Mouse (Mus musculus): ENCODE measurements at regions not wholly inside any gene's neighbourhood (a gene's known extent, or its start where the extent isn't known, plus 50 kb on each side); places are given as distances from the start of the nearest gene placed in this dataset.

DNA sequence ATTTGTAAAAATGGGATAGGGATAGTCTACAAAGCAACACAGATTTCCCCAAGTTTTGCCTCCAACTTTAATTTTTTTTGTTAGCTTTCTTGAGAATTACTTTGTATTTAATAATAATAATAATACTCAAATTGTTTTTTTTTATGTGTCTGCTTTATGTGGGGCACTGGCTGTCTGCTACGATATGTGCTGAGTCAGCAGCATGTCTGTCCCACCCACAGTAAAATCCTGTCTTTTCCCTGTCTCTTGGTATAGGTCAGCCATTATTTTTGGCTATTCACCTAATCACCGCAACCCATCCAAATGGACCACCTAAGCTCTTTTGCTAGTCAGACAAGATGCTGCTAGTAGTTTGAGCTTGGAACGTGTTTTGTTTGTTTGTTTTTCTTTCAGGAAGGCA lies 473.0 kb downstream of the Hs3st4 start:
- H3K9me3 ChIP-seq (replicated peaks; ENCODE audit: control insufficient read depth, low read length), result no peaks in the 10 kb centered on the region
- H3K4me2 ChIP-seq (ENCODE audit: low read depth, low read length), result no peak overlapping the region
- H3K4me1 ChIP-seq (ENCODE audit: control insufficient read depth, low read depth, low read length), result no peaks in the 10 kb centered on the region
- no peak for ATAC-seq (ENCODE audit: low read depth)
- H3K4me3 ChIP-seq (ENCODE audit: low read depth, low read length), result no peak overlapping the region
- no peak overlapping the region for H3K27ac ChIP-seq (ENCODE audit: low read length)
- no peak overlapping the region for H3K9ac ChIP-seq (ENCODE audit: low read depth, low read length)
- 54% methylated on average over 3 of the region's 3 CpGs for WGBS (ENCODE audit: insufficient replicate concordance)
- no peaks in the 10 kb centered on the region for H3K27me3 ChIP-seq (ENCODE audit: control insufficient read depth, insufficient read depth, low read depth, low read length)
- H3K36me3 ChIP-seq (ENCODE audit: control insufficient read depth, insufficient read depth), result no peaks in the 10 kb centered on the region

GRCm38 (mm10) chr7:124487326-124487725 lies 504.7 kb downstream of the Hs3st4 start:
- H3K4me2 ChIP-seq (ENCODE audit: low read depth, low read length), result no peak overlapping the region
- ATAC-seq (ENCODE audit: low read depth), result no peak

GRCm38 (mm10) chr7:124491109-124491793 lies 508.6 kb downstream of the Hs3st4 start:
- Histone ChIP-seq H3K27ac (ENCODE audit: low read length) (no peak overlapping the region), H3K9ac (ENCODE audit: low read depth, low read length) (no peak overlapping the region)
- WGBS (ENCODE audit: insufficient replicate concordance), result 33% methylated on average over 3 of the region's 3 CpGs

More at GRCm38 (mm10) chr7:124487326-124487725, 504.7 kb downstream of the Hs3st4 start:
- no peaks in the 10 kb centered on the region for H3K9me3 ChIP-seq (replicated peaks; ENCODE audit: control insufficient read depth, low read length)
- H3K4me1 ChIP-seq (ENCODE audit: control insufficient read depth, low read depth, low read length), result no peaks in the 10 kb centered on the region
- no peaks in the 10 kb centered on the region for H3K27me3 ChIP-seq (ENCODE audit: control insufficient read depth, insufficient read depth, low read depth, low read length)
- H3K27ac ChIP-seq (ENCODE audit: low read length), result no peak overlapping the region
- no peaks in the 10 kb centered on the region for H3K36me3 ChIP-seq (ENCODE audit: control insufficient read depth, insufficient read depth)
- no peak overlapping the region for H3K9ac ChIP-seq (ENCODE audit: low read depth, low read length)
- H3K4me3 ChIP-seq (ENCODE audit: low read depth, low read length), result no peak overlapping the region
- 32% methylated on average over 1 of the region's 1 CpGs for WGBS (ENCODE audit: insufficient replicate concordance)

GRCm38 (mm10) chr7:124491851-124492390 lies 509.3 kb downstream of the Hs3st4 start:
- no peaks in the 10 kb centered on the region for H3K27me3 ChIP-seq (ENCODE audit: control insufficient read depth, insufficient read depth, low read depth, low read length)
- H3K27ac ChIP-seq (ENCODE audit: low read length), result no peak overlapping the region
- H3K36me3 ChIP-seq (ENCODE audit: control insufficient read depth, insufficient read depth), result no peaks in the 10 kb centered on the region
- 71% methylated on average over 3 of the region's 3 CpGs for WGBS (ENCODE audit: insufficient replicate concordance)
- H3K9ac ChIP-seq (ENCODE audit: low read depth, low read length), result no peak overlapping the region
- H3K4me3 ChIP-seq (ENCODE audit: low read depth, low read length), result no peak overlapping the region
- ATAC-seq (ENCODE audit: low read depth), result no peak
- H3K4me1 ChIP-seq (ENCODE audit: control insufficient read depth, low read depth, low read length), result no peaks in the 10 kb centered on the region
- no peaks in the 10 kb centered on the region for H3K9me3 ChIP-seq (replicated peaks; ENCODE audit: control insufficient read depth, low read length)
- no peak overlapping the region for H3K4me2 ChIP-seq (ENCODE audit: low read depth, low read length)

More at GRCm38 (mm10) chr7:124491109-124491793, 508.6 kb downstream of the Hs3st4 start:
- no peaks in the 10 kb centered on the region for H3K9me3 ChIP-seq (replicated peaks; ENCODE audit: control insufficient read depth, low read length)
- H3K4me2 ChIP-seq (ENCODE audit: low read depth, low read length), result no peak overlapping the region
- no peak overlapping the region for H3K4me3 ChIP-seq (ENCODE audit: low read depth, low read length)
- H3K27me3 ChIP-seq (ENCODE audit: control insufficient read depth, insufficient read depth, low read depth, low read length), result no peaks in the 10 kb centered on the region
- H3K4me1 ChIP-seq (ENCODE audit: control insufficient read depth, low read depth, low read length), result no peaks in the 10 kb centered on the region
- H3K36me3 ChIP-seq (ENCODE audit: control insufficient read depth, insufficient read depth), result no peaks in the 10 kb centered on the region
- peak; percentile 67; the same call in 1 of the 2 replicates for ATAC-seq (ENCODE audit: low read depth)

DNA sequence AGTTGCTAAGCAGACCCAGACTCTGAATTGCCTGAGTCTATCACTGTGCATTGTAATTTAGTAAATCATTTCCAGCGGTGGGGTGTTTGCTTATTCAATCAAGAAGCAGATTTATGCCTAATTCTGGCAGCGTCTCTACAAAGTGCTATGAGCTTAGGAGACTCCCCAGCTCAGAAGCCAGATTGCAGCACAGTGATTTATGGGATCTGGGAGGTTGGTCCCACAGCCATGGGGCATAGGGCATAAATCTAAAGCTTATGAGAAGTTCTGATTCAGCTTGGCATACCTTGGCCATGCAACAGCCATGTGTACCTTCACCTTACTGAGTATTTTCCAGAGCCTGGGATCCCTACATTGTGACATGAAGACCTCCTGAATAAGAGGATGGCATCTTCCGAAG lies 518.0 kb downstream of the Hs3st4 start:
- ATAC-seq (ENCODE audit: low read depth), result no peak
- Histone ChIP-seq H3K27ac (ENCODE audit: low read length) (no peak overlapping the region), H3K36me3 (ENCODE audit: control insufficient read depth, insufficient read depth) (no peaks in the 10 kb centered on the region), H3K4me1 (ENCODE audit: control insufficient read depth, low read depth, low read length) (no peaks in the 10 kb centered on the region), H3K9me3 (replicated peaks; ENCODE audit: control insufficient read depth, low read length) (no peaks in the 10 kb centered on the region), H3K4me3 (ENCODE audit: low read depth, low read length) (no peak overlapping the region), H3K9ac (ENCODE audit: low read depth, low read length) (no peak overlapping the region), H3K4me2 (ENCODE audit: low read depth, low read length) (no peak overlapping the region), H3K27me3 (ENCODE audit: control insufficient read depth, insufficient read depth, low read depth, low read length) (no peaks in the 10 kb centered on the region)
- WGBS (ENCODE audit: insufficient replicate concordance), result 56% methylated on average over 3 of the region's 3 CpGs

DNA sequence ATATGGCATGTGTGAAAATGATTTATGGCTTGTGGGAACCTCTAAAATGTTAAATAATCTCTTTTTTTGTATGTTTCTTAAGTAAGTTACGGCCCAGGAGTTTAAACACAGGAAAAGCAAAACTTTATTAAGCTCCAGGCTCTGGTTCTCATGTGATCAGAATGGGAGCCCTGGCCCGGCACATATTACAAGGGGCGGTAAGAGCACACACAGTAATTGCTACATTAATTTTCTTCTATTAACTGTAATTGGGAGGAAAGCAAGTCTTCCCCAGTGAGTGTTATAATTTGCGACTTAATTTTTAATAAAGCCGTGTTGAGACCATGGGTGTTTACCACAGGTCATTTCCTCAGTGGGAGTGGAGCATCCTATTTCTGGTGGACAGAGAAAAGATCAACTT lies 520.1 kb downstream of the Hs3st4 start:
- Histone ChIP-seq H3K4me3 (ENCODE audit: low read depth, low read length) (no peak overlapping the region), H3K4me2 (ENCODE audit: low read depth, low read length) (no peak overlapping the region), H3K27me3 (ENCODE audit: control insufficient read depth, insufficient read depth, low read depth, low read length) (no peaks in the 10 kb centered on the region), H3K4me1 (ENCODE audit: control insufficient read depth, low read depth, low read length) (no peaks in the 10 kb centered on the region), H3K36me3 (ENCODE audit: control insufficient read depth, insufficient read depth) (no peaks in the 10 kb centered on the region), H3K27ac (ENCODE audit: low read length) (no peak overlapping the region), H3K9me3 (replicated peaks; ENCODE audit: control insufficient read depth, low read length) (no peaks in the 10 kb centered on the region), H3K9ac (ENCODE audit: low read depth, low read length) (no peak overlapping the region)
- no peak for ATAC-seq (ENCODE audit: low read depth)
- 70% methylated on average over 5 of the region's 5 CpGs for WGBS (ENCODE audit: insufficient replicate concordance)

DNA sequence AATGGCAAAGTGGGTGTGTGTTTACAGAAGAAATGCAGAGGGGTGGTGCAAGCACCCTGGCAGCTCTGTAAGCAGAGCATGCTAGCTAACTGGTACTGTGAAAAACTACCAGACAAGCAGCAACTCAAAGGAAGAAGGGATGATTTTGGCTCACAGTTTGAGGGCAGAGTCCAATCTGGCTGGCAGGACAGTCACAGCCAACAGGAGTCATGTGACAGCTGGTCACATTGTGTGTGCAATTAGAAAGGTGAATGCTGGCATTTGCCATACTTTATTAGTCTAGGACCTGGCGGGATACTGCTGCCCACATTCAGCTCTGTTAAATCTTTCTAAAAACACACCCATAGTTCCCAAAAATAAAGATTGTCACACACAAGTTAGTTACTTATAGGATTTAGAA lies 566.4 kb downstream of the Hs3st4 start:
- 43% methylated on average over 1 of the region's 1 CpGs for WGBS (ENCODE audit: insufficient replicate concordance)
- Histone ChIP-seq H3K9me3 (replicated peaks; ENCODE audit: control insufficient read depth, low read length) (no peaks in the 10 kb centered on the region), H3K4me2 (ENCODE audit: low read depth, low read length) (no peak overlapping the region), H3K27ac (ENCODE audit: low read length) (no peak overlapping the region), H3K36me3 (ENCODE audit: control insufficient read depth, insufficient read depth) (no peaks in the 10 kb centered on the region), H3K9ac (ENCODE audit: low read depth, low read length) (no peak overlapping the region), H3K4me1 (ENCODE audit: control insufficient read depth, low read depth, low read length) (no peaks in the 10 kb centered on the region), H3K4me3 (ENCODE audit: low read depth, low read length) (no peak overlapping the region), H3K27me3 (ENCODE audit: control insufficient read depth, insufficient read depth, low read depth, low read length) (no peaks in the 10 kb centered on the region)
- no peak for ATAC-seq (ENCODE audit: low read depth)

- H3K4me1 ChIP-seq (ENCODE audit: control insufficient read depth, low read depth, low read length), result no peaks in the 10 kb centered on the region
- no peak overlapping the region for H3K27ac ChIP-seq (ENCODE audit: low read length)
- H3K9me3 ChIP-seq (replicated peaks; ENCODE audit: control insufficient read depth, low read length), result no peaks in the 10 kb centered on the region
- H3K9ac ChIP-seq (ENCODE audit: low read depth, low read length), result no peak overlapping the region
- no peak overlapping the region for H3K4me3 ChIP-seq (ENCODE audit: low read depth, low read length)
- ATAC-seq (ENCODE audit: low read depth), result no peak
- H3K4me2 ChIP-seq (ENCODE audit: low read depth, low read length), result no peak overlapping the region
- no peaks in the 10 kb centered on the region for H3K36me3 ChIP-seq (ENCODE audit: control insufficient read depth, insufficient read depth)
- no peaks in the 10 kb centered on the region for H3K27me3 ChIP-seq (ENCODE audit: control insufficient read depth, insufficient read depth, low read depth, low read length)
These were observed 574.5 kb downstream of the Hs3st4 start for GRCm38 (mm10) chr7:124557213-124557612.

- no peaks in the 10 kb centered on the region for H3K9me3 ChIP-seq (replicated peaks; ENCODE audit: control insufficient read depth, low read length)
- H3K9ac ChIP-seq (ENCODE audit: low read depth, low read length), result no peak overlapping the region
- H3K4me2 ChIP-seq (ENCODE audit: low read depth, low read length), result no peak overlapping the region
- H3K36me3 ChIP-seq (ENCODE audit: control insufficient read depth, insufficient read depth), result no peaks in the 10 kb centered on the region
- no peak for ATAC-seq (ENCODE audit: low read depth)
- no peaks in the 10 kb centered on the region for H3K4me1 ChIP-seq (ENCODE audit: control insufficient read depth, low read depth, low read length)
- no peak overlapping the region for H3K4me3 ChIP-seq (ENCODE audit: low read depth, low read length)
- H3K27me3 ChIP-seq (ENCODE audit: control insufficient read depth, insufficient read depth, low read depth, low read length), result no peaks in the 10 kb centered on the region
- no peak overlapping the region for H3K27ac ChIP-seq (ENCODE audit: low read length)
These were observed 588.1 kb downstream of the Hs3st4 start for GRCm38 (mm10) chr7:124570804-124571203.

Data from liver, embryonic 16.5 days (tissue).